Mouse (Mus musculus) layer of hippocampus, adult 18-20 months (tissue): ENCODE data around the gene Klf15. TPM values are rescaled to one million over a fixed set of nuclear protein-coding genes. Genes with fewer than 3 reads are reported as not detected.

Source experiments
- total RNA-seq, 2 experiments: library from RNA; stranded (reverse); gene quantifications; 2 replicates each; pipeline ENCODE4 v1.2.3; 2021

Klf15 gene
- total RNA-seq, 2 experiments from 2014 or later: 36.5 to 44.2 TPM

Other genes with a start within 250 kb of the Klf15 start
- gene Vmn1r53, start 238.1 kb upstream of the Klf15 start, total RNA-seq: not detected
- not detected for gene Vmn1r54, start 216.3 kb upstream of the Klf15 start, total RNA-seq
- not detected for gene BC048671, start 161.4 kb upstream of the Klf15 start, total RNA-seq
- not detected for gene Chst13, start 137.4 kb upstream of the Klf15 start, total RNA-seq
- gene Uroc1, start 129.3 kb upstream of the Klf15 start, total RNA-seq: not detected
- 10 to 100 TPM; 28.4 to 28.5 TPM for gene Zxdc, start 93.1 kb upstream of the Klf15 start, total RNA-seq
- gene Cfap100, start 33.8 kb upstream of the Klf15 start, total RNA-seq: 10 to 100 TPM; 12.6 to 19.4 TPM
- 10 to 100 TPM; 40.1 to 43.6 TPM for gene Aldh1l1, start 23.9 kb downstream of the Klf15 start, total RNA-seq
- gene Slc41a3, start 142.1 kb downstream of the Klf15 start, total RNA-seq: 1 to 10 TPM; 3.9 to 4.0 TPM